Mouse (Mus musculus): ENCODE measurements at regions not wholly inside any gene's neighbourhood (a gene's known extent, or its start where the extent isn't known, plus 50 kb on each side); places are given as distances from the start of the nearest gene placed in this dataset.

GRCm38 (mm10) chr11:32895400-32895799, 71.0 kb upstream of the Smim23 start:
- Histone ChIP-seq H3K27me3 (ENCODE audit: control insufficient read depth, insufficient read depth, insufficient read length) (no peaks in the 10 kb centered on the region), H3ac (ENCODE audit: control insufficient read depth, insufficient read length, low read depth) (no peak overlapping the region), H3K79me3 (ENCODE audit: low read depth) (no peaks in the 10 kb centered on the region), H3K79me2 (ENCODE audit: control insufficient read depth, insufficient read depth) (no peaks in the 10 kb centered on the region), H3K4me3 (ENCODE audit: insufficient read depth, poor library complexity, severe bottlenecking) (no peak overlapping the region), H3K36me3 (ENCODE audit: control insufficient read depth, insufficient read depth) (no peaks in the 10 kb centered on the region)
- TF ChIP-seq CTCF (IDR thresholded peaks at IDR 0.05; ENCODE audit: control insufficient read depth, insufficient read depth, insufficient read length) (no peak), MAX (IDR thresholded peaks at IDR 0.05) (no peak), FOSL1 (IDR thresholded peaks at IDR 0.05; ENCODE audit: insufficient read depth, low read length, poor library complexity, severe bottlenecking) (no peak), USF1 (IDR thresholded peaks at IDR 0.05; ENCODE audit: low read depth) (no peak), MYOD1 (IDR thresholded peaks at IDR 0.05; ENCODE audit: control insufficient read depth, insufficient read length, low read depth) (no peak), MYOG (IDR thresholded peaks at IDR 0.05; ENCODE audit: control insufficient read depth, extremely low read depth, insufficient read length) (no peak), CEBPB (IDR thresholded peaks at IDR 0.05; ENCODE audit: low read depth) (no peak)

GRCm38 (mm10) chr11:32893146-32893903, 68.9 kb upstream of the Smim23 start:
- TF ChIP-seq CEBPB (IDR thresholded peaks at IDR 0.05; ENCODE audit: low read depth) (no peak), FOSL1 (IDR thresholded peaks at IDR 0.05; ENCODE audit: insufficient read depth, low read length, poor library complexity, severe bottlenecking) (no peak), USF1 (IDR thresholded peaks at IDR 0.05; ENCODE audit: low read depth) (no peak)
- Histone ChIP-seq H3K79me3 (ENCODE audit: low read depth) (no peaks in the 10 kb centered on the region), H3ac (ENCODE audit: control insufficient read depth, insufficient read length, low read depth) (no peak overlapping the region), H3K36me3 (ENCODE audit: control insufficient read depth, insufficient read depth) (no peaks in the 10 kb centered on the region), H3K4me3 (ENCODE audit: insufficient read depth, poor library complexity, severe bottlenecking) (no peak overlapping the region), H3K79me2 (ENCODE audit: control insufficient read depth, insufficient read depth) (no peaks in the 10 kb centered on the region), H3K27me3 (ENCODE audit: control insufficient read depth, insufficient read depth, insufficient read length) (no peaks in the 10 kb centered on the region)

DNA sequence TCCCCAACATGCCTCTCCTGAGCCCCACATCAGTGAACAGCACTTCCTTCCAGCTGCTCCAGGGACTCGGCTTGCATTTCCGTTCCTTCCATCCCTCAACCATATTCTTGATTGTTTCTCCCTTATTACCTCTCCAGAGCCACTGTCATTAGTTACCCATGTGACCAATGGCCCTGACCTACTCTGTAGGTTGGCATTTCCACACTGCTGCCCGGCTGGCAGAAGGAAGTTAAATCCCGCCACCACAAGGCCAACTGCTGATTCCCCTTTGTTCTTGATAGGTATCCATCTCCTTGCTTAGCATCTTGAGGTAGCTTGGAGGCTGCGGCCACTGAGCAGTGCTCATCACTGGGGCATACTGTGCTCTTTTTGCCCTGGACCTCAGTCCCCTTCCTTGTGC, 68.1 kb upstream of the Smim23 start:
- H3K4me3 ChIP-seq (ENCODE audit: insufficient read depth, poor library complexity, severe bottlenecking) = no peak overlapping the region
- H3K79me3 ChIP-seq (ENCODE audit: low read depth) = no peaks in the 10 kb centered on the region
- TF ChIP-seq MAX (IDR thresholded peaks at IDR 0.05) = no peak
- TF ChIP-seq USF1 (IDR thresholded peaks at IDR 0.05; ENCODE audit: low read depth) = no peak
- no peak for TF ChIP-seq FOSL1 (IDR thresholded peaks at IDR 0.05; ENCODE audit: insufficient read depth, low read length, poor library complexity, severe bottlenecking)
- no peak for TF ChIP-seq MYOG (IDR thresholded peaks at IDR 0.05; ENCODE audit: control insufficient read depth, extremely low read depth, insufficient read length)
- no peak for TF ChIP-seq MYOD1 (IDR thresholded peaks at IDR 0.05; ENCODE audit: control insufficient read depth, insufficient read length, low read depth)
- TF ChIP-seq CTCF (IDR thresholded peaks at IDR 0.05; ENCODE audit: control insufficient read depth, insufficient read depth, insufficient read length) = no peak
- TF ChIP-seq CEBPB (IDR thresholded peaks at IDR 0.05; ENCODE audit: low read depth) = no peak
- no peaks in the 10 kb centered on the region for H3K79me2 ChIP-seq (ENCODE audit: control insufficient read depth, insufficient read depth)
- H3K27me3 ChIP-seq (ENCODE audit: control insufficient read depth, insufficient read depth, insufficient read length) = no peaks in the 10 kb centered on the region
- no peaks in the 10 kb centered on the region for H3K36me3 ChIP-seq (ENCODE audit: control insufficient read depth, insufficient read depth)
- no peak overlapping the region for H3ac ChIP-seq (ENCODE audit: control insufficient read depth, insufficient read length, low read depth)

- no peak overlapping the region for H3ac ChIP-seq (ENCODE audit: control insufficient read depth, insufficient read length, low read depth)
- H3K36me3 ChIP-seq (ENCODE audit: control insufficient read depth, insufficient read depth) = no peaks in the 10 kb centered on the region
- no peaks in the 10 kb centered on the region for H3K79me3 ChIP-seq (ENCODE audit: low read depth)
- H3K27me3 ChIP-seq (ENCODE audit: control insufficient read depth, insufficient read depth, insufficient read length) = no peaks in the 10 kb centered on the region
- H3K4me3 ChIP-seq (ENCODE audit: insufficient read depth, poor library complexity, severe bottlenecking) = no peak overlapping the region
- TF ChIP-seq USF1 (IDR thresholded peaks at IDR 0.05; ENCODE audit: low read depth) (no peak), MYOG (IDR thresholded peaks at IDR 0.05; ENCODE audit: control insufficient read depth, extremely low read depth, insufficient read length) (no peak), FOSL1 (IDR thresholded peaks at IDR 0.05; ENCODE audit: insufficient read depth, low read length, poor library complexity, severe bottlenecking) (no peak), MAX (IDR thresholded peaks at IDR 0.05) (no peak), CTCF (IDR thresholded peaks at IDR 0.05; ENCODE audit: control insufficient read depth, insufficient read depth, insufficient read length) (no peak), CEBPB (IDR thresholded peaks at IDR 0.05; ENCODE audit: low read depth) (no peak), MYOD1 (IDR thresholded peaks at IDR 0.05; ENCODE audit: control insufficient read depth, insufficient read length, low read depth) (no peak)
- no peaks in the 10 kb centered on the region for H3K79me2 ChIP-seq (ENCODE audit: control insufficient read depth, insufficient read depth)
Measured at GRCm38 (mm10) chr11:32889248-32889647, 64.8 kb upstream of the Smim23 start.

- H3ac ChIP-seq (ENCODE audit: control insufficient read depth, insufficient read length, low read depth) = no peak overlapping the region
- no peaks in the 10 kb centered on the region for H3K79me3 ChIP-seq (ENCODE audit: low read depth)
- H3K27me3 ChIP-seq (ENCODE audit: control insufficient read depth, insufficient read depth, insufficient read length) = no peaks in the 10 kb centered on the region
- H3K79me2 ChIP-seq (ENCODE audit: control insufficient read depth, insufficient read depth) = no peaks in the 10 kb centered on the region
- no peaks in the 10 kb centered on the region for H3K36me3 ChIP-seq (ENCODE audit: control insufficient read depth, insufficient read depth)
- H3K4me3 ChIP-seq (ENCODE audit: insufficient read depth, poor library complexity, severe bottlenecking) = no peak overlapping the region
- TF ChIP-seq FOSL1 (IDR thresholded peaks at IDR 0.05; ENCODE audit: insufficient read depth, low read length, poor library complexity, severe bottlenecking) = no peak
- TF ChIP-seq CTCF (IDR thresholded peaks at IDR 0.05; ENCODE audit: control insufficient read depth, insufficient read depth, insufficient read length) = no peak
- no peak for TF ChIP-seq MYOG (IDR thresholded peaks at IDR 0.05; ENCODE audit: control insufficient read depth, extremely low read depth, insufficient read length)
- no peak for TF ChIP-seq CEBPB (IDR thresholded peaks at IDR 0.05; ENCODE audit: low read depth)
- TF ChIP-seq MAX (IDR thresholded peaks at IDR 0.05) = no peak
- no peak for TF ChIP-seq MYOD1 (IDR thresholded peaks at IDR 0.05; ENCODE audit: control insufficient read depth, insufficient read length, low read depth)
- TF ChIP-seq USF1 (IDR thresholded peaks at IDR 0.05; ENCODE audit: low read depth) = no peak
Measured at GRCm38 (mm10) chr11:32884744-32885143, 60.3 kb upstream of the Smim23 start.

Measured in C2C12 (cell line).